Mouse (Mus musculus): ENCODE results near the gene Izumo3. TPM values are rescaled to one million over a fixed set of nuclear protein-coding genes. Genes with fewer than 3 reads are reported as not detected.
"Not testable (repeated sequence)": the region's sequence is repeated elsewhere in the genome, so short reads cannot be mapped to it uniquely, and the experiment has no call there.

Izumo3 gene
- total RNA-seq (2021) = not detected

DNA sequence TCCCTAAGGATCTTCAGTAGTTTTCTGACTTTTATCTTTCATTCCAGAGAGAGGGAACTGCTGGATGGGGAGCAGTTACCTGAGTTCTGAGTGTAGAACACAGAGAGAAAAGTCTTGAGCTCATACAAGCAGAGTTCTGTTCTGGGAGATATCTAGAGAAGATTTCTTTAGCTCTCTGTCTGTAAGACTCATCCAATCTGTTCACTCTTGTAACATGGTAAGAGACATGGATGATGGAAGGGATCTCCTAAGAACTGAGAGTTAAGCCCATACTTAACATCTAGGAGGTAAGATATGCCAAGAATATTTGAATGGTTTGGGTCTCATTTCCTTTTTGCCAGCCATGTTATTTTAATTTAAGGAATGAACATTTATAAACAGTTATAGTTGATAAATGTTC is at the start of gene Izumo3:
TSS of gene Izumo3 (minus strand) at position 101 of the 400 bp plus-strand sequence.
- DNase-seq (ENCODE audit: extremely low spot score in 1 of 2, low spot score in 1 of 2) = no peak

DNA sequence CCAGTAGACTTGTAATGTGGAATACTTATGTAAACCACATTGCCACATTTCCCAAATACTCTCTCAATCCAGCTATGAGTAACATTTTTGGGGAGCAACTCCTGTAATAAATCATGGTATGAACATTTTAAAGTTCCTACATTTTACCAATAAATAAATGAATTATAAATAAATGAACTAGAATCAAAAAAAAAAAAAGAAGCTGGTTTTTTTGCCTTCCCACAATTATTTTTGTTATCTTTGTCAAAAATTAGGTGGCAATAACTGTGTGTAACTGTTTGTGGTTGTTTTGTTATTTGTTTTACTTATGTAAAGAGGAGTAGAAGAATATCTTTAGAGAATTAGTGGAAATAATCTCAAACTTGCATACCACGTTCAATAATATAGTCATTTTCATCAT is 44.6 kb upstream of the Izumo3 start, which contains the start of gene Gm12666:
TSS of gene Gm12666 (minus strand) at position 101 of the 400 bp plus-strand sequence.
- DNase-seq (ENCODE audit: extremely low spot score in 1 of 2, low spot score in 1 of 2) = not testable (repeated sequence)

DNA sequence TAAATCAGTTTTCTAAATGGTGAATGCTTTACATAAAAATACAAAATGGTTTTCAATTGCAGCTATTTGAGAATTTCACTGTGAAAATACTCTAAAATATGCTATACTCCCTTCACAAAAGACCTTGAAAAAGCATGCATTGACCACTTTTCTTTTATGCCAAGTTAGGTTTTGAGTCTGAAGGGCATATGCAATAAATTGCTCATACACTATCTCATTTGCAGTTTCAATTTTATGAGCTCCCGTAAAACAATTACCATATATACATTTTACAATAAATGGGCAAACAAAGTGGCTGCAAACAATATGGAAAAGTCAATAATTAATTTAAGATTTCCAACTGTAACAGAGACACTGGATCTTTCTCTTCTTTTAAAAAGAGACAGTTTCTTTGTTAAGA is 5.6 kb upstream of the Izumo3 start:
- no peak for DNase-seq (ENCODE audit: extremely low spot score in 1 of 2, low spot score in 1 of 2)

- no peak for DNase-seq (ENCODE audit: extremely low spot score in 1 of 2, low spot score in 1 of 2)
Measured at GRCm38 (mm10) chr4:92111390-92111988, 35.5 kb downstream of the Izumo3 start.

DNA sequence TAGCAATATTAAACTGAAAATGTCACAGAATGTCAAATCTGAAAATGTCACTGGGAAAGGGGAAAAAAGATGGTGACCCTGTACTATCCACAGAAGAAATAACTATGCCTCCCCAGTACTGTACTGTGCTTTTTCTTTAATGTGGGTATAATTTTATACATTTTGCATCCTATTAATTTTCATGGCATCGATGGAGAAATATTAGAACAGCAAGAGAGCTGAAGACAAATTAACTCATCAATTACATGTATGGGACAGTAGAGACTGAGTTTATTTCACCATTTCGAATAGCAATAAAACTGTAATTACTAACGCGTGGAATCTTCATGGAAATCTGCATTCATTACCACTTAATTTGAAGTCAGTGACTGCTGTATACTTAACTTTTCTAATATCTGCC is 49.6 kb downstream of the Izumo3 start:
- DNase-seq (ENCODE audit: extremely low spot score in 1 of 2, low spot score in 1 of 2) = no peak

GRCm38 (mm10) chr4:92095951-92096350 is 51.1 kb downstream of the Izumo3 start:
- DNase-seq (ENCODE audit: extremely low spot score in 1 of 2, low spot score in 1 of 2) = no peak

Other genes with a start within 250 kb of the Izumo3 start
- gene Gm12666, start 44.5 kb upstream of the Izumo3 start, total RNA-seq (2021) = 1 to 10 TPM; 1.8 to 2.0 TPM